Mouse (Mus musculus) neural tube, embryonic 10.5 days (tissue): ENCODE data around the gene Rbm20.

Source experiments
- DNase-seq: peaks from one replicate; pipeline ENCODE4 v3.0.0-alpha.2; 2017; ENCODE audit warnings: low spot score; ENCODE audit errors: extremely low spot score

Gene Rbm20

GRCm38 (mm10) chr19:53670625-53671141 lies 6.4 kb upstream of the Rbm20 start:
- DNase-seq: no peak

GRCm38 (mm10) chr19:53671432-53671831 lies 5.7 kb upstream of the Rbm20 start:
- DNase-seq: no peak

GRCm38 (mm10) chr19:53674131-53674925 lies 2.8 kb upstream of the Rbm20 start:
- DNase-seq: no peak

GRCm38 (mm10) chr19:53676228-53676627 lies 878 bp upstream of the Rbm20 start:
- peak; percentile 53 for DNase-seq

- DNase-seq: no peak
Measured at GRCm38 (mm10) chr19:53679194-53679593, 2.1 kb downstream of the Rbm20 start.

- no peak for DNase-seq
Measured at GRCm38 (mm10) chr19:53679981-53680380, 2.9 kb downstream of the Rbm20 start.

GRCm38 (mm10) chr19:53682427-53682826 lies 5.3 kb downstream of the Rbm20 start:
- no peak for DNase-seq

GRCm38 (mm10) chr19:53687592-53687991 lies 10.5 kb downstream of the Rbm20 start:
- no peak for DNase-seq

- no peak for DNase-seq
Measured at GRCm38 (mm10) chr19:53690816-53691215, 13.7 kb downstream of the Rbm20 start.

- DNase-seq: no peak
Measured at GRCm38 (mm10) chr19:53694020-53694419, 16.9 kb downstream of the Rbm20 start.

- no peak for DNase-seq
Measured at GRCm38 (mm10) chr19:53696079-53696478, 19.0 kb downstream of the Rbm20 start.

- DNase-seq: no peak
Measured at GRCm38 (mm10) chr19:53696655-53697054, 19.5 kb downstream of the Rbm20 start.

- DNase-seq: no peak
Measured at GRCm38 (mm10) chr19:53697376-53698126, 20.4 kb downstream of the Rbm20 start.

GRCm38 (mm10) chr19:53699671-53700070 lies 22.6 kb downstream of the Rbm20 start:
- DNase-seq: no peak

- DNase-seq: no peak
Measured at GRCm38 (mm10) chr19:53701434-53701833, 24.3 kb downstream of the Rbm20 start.

GRCm38 (mm10) chr19:53704895-53705823 lies 28.1 kb downstream of the Rbm20 start:
- DNase-seq: peak; percentile 74

- no peak for DNase-seq
Measured at GRCm38 (mm10) chr19:53708401-53708800, 31.3 kb downstream of the Rbm20 start.

GRCm38 (mm10) chr19:53710861-53711260 lies 33.8 kb downstream of the Rbm20 start:
- no peak for DNase-seq

- no peak for DNase-seq
Measured at GRCm38 (mm10) chr19:53711261-53711890, 34.3 kb downstream of the Rbm20 start.

- DNase-seq: no peak
Measured at GRCm38 (mm10) chr19:53712297-53713025, 35.4 kb downstream of the Rbm20 start.
